Comparison of ENCODE assay signal across 11 mouse cellular contexts in genomic region chr6:40413046-40413445, GRCm38 (mm10).
"Had no signal": no experiment of that assay in that cellular context is flagged by ENCODE, and none has a peak within 500 bp of the region (broad histone marks: within the 10 kb centered on the region; RNA-seq: fewer than 3 reads in every experiment).

No protein-coding gene starts in this region.

- DNase-seq: kidney, postnatal 36 days; layer of hippocampus, adult 9-11 months; liver; liver, embryonic 13.5 days; liver, postnatal 0 days; lung, postnatal 4 days; midbrain, embryonic 14.5 days; right cerebral cortex, adult 18-20 months; right cerebral cortex, postnatal 25 days; thymus, adult 18-20 months; thymus, postnatal 14 days had no signal
